Mouse (Mus musculus): ENCODE data around the gene Arhgdia. TPM values are rescaled to one million over a fixed set of nuclear protein-coding genes. Genes with fewer than 3 reads are reported as not detected.
A peak's percentile ranks its signal among the peaks of the same experiment; 100 is the strongest.

The Arhgdia gene
- total RNA-seq, 2 experiments from 2014 or later, result 72.1 to 89.6 TPM

GRCm38 (mm10) chr11:120552736-120553135, 28.7 kb downstream of the Arhgdia start:
- H3K27ac ChIP-seq, result peak overlapping the region; percentile 38; the same call in 1 of the 2 replicates
- intact Hi-C loops (cut with DNase I), result no loop called here
- TF ChIP-seq CTCF (IDR thresholded peaks at IDR 0.05), result no peak
- no peak overlapping the region for H3K4me3 ChIP-seq
- peak; percentile 71 for DNase-seq

- intact Hi-C loops (cut with DNase I), result loop anchor here (1.0 kb wide), 1 partner anchor 21 kb away; no protein-coding TSS in a partner anchor
- no peak for TF ChIP-seq CTCF (IDR thresholded peaks at IDR 0.05)
- Histone ChIP-seq H3K27ac (peak within 1 kb of the TSS; percentile 99), H3K4me3 (peak within 1 kb of the TSS; percentile 96)
- peak; percentile 84 for DNase-seq
Observed at GRCm38 (mm10) chr11:120550810-120551440, 30.5 kb downstream of the Arhgdia start, which contains the start of gene Ppp1r27. Gene Ppp1r27 (minus strand): TSS chr11:120551132.

- no peak for TF ChIP-seq CTCF (IDR thresholded peaks at IDR 0.05)
- intact Hi-C loops (cut with DNase I), result loop anchor here (2.0 kb wide), 1 partner anchor 29 kb away; no protein-coding TSS in a partner anchor
- DNase-seq, result peak; percentile 73
- Histone ChIP-seq H3K4me3 (peak overlapping the region; percentile 96), H3K27ac (peak overlapping the region; percentile 99)
Observed at GRCm38 (mm10) chr11:120549986-120550809, 31.2 kb downstream of the Arhgdia start.

- H3K4me3 ChIP-seq, result peak within 1 kb of the TSS; percentile 96
- H3K27ac ChIP-seq, result peak within 1 kb of the TSS; percentile 99
- TF ChIP-seq CTCF (IDR thresholded peaks at IDR 0.05), result no peak
- peak; percentile 97 for DNase-seq
- intact Hi-C loops (cut with DNase I), result loop anchor here (2.0 kb wide), 1 partner anchor 29 kb away; no protein-coding TSS in a partner anchor
Observed at GRCm38 (mm10) chr11:120549168-120549945, 32.1 kb downstream of the Arhgdia start, which contains the start of gene Mcrip1. Gene Mcrip1 (minus strand): TSS chr11:120549727.

GRCm38 (mm10) chr11:120548786-120549167, 32.6 kb downstream of the Arhgdia start:
- Histone ChIP-seq H3K4me3 (peak overlapping the region; percentile 96), H3K27ac (peak overlapping the region; percentile 99)
- intact Hi-C loops (cut with DNase I), result loop anchor here (2.0 kb wide), 1 partner anchor 28 kb away; no protein-coding TSS in a partner anchor
- TF ChIP-seq CTCF (IDR thresholded peaks at IDR 0.05), result no peak
- DNase-seq, result peak; percentile 49

- intact Hi-C loops (cut with DNase I), result loop anchor here (2.0 kb wide), 1 partner anchor 27 kb away; no protein-coding TSS in a partner anchor
- H3K4me3 ChIP-seq, result peak overlapping the region; percentile 96
- DNase-seq, result no peak
- H3K27ac ChIP-seq, result peak overlapping the region; percentile 99
- no peak for TF ChIP-seq CTCF (IDR thresholded peaks at IDR 0.05)
Observed at GRCm38 (mm10) chr11:120548214-120548613, 33.2 kb downstream of the Arhgdia start.

- Histone ChIP-seq H3K4me3 (peak overlapping the region; percentile 96), H3K27ac (peak overlapping the region; percentile 99)
- intact Hi-C loops (cut with DNase I), result no loop called here
- TF ChIP-seq CTCF (IDR thresholded peaks at IDR 0.05), result peak; percentile 29; the same call in 1 of the 2 replicates
- DNase-seq, result no peak
Observed at GRCm38 (mm10) chr11:120547469-120547868, 34.0 kb downstream of the Arhgdia start.

GRCm38 (mm10) chr11:120545964-120546363, 35.5 kb downstream of the Arhgdia start:
- no peak for TF ChIP-seq CTCF (IDR thresholded peaks at IDR 0.05)
- intact Hi-C loops (cut with DNase I), result no loop called here
- DNase-seq, result peak; percentile 75
- Histone ChIP-seq H3K4me3 (no peak overlapping the region), H3K27ac (peak overlapping the region; percentile 68)

GRCm38 (mm10) chr11:120542376-120542775, 39.0 kb downstream of the Arhgdia start:
- no peak for TF ChIP-seq CTCF (IDR thresholded peaks at IDR 0.05)
- H3K27ac ChIP-seq, result peak overlapping the region; percentile 83

GRCm38 (mm10) chr11:120541907-120542306, 39.5 kb downstream of the Arhgdia start:
- TF ChIP-seq CTCF (IDR thresholded peaks at IDR 0.05), result peak; percentile 68
- DNase-seq, result peak; percentile 67
- Histone ChIP-seq H3K27ac (peak overlapping the region; percentile 83), H3K4me3 (no peak overlapping the region)
- intact Hi-C loops (cut with DNase I), result loop anchor here (5.0 kb wide), 1 partner anchor 35 kb away; no protein-coding TSS in a partner anchor

More at GRCm38 (mm10) chr11:120542376-120542775, 39.0 kb downstream of the Arhgdia start:
- intact Hi-C loops (cut with DNase I), result loop anchor here (5.0 kb wide), 1 partner anchor 35 kb away; no protein-coding TSS in a partner anchor
- no peak for DNase-seq
- H3K4me3 ChIP-seq, result no peak overlapping the region

- intact Hi-C loops (cut with DNase I), result loop anchor here (2.0 to 5.0 kb wide), 2 partner anchors 19 to 38 kb away; no protein-coding TSS in a partner anchor
- DNase-seq, result no peak
- Histone ChIP-seq H3K27ac (peak overlapping the region; percentile 74), H3K4me3 (no peak overlapping the region)
- no peak for TF ChIP-seq CTCF (IDR thresholded peaks at IDR 0.05)
Observed at GRCm38 (mm10) chr11:120539285-120540014, 42.0 kb downstream of the Arhgdia start.
